Mouse (Mus musculus) ES-E14 (cell line): ENCODE measurements around the gene Idi2. TPM values are rescaled to one million over a fixed set of nuclear protein-coding genes. Genes with fewer than 3 reads are reported as not detected.
"Not testable (repeated sequence)": the region's sequence is repeated elsewhere in the genome, so short reads cannot be mapped to it uniquely, and the experiment has no call there.

Experiments
- DNase-seq: peaks from one replicate; pipeline ENCODE4 v3.0.0-alpha.2; 2013; ENCODE audit warnings: low read depth, low spot score
- H3K27ac ChIP-seq: 2 replicates; pipeline ENCODE4 v1.5.1; 2012; ENCODE audit warnings: low read depth, mild to moderate bottlenecking, low read length, moderate library complexity, mixed read lengths; ENCODE audit not compliant: poor library complexity, insufficient read depth, severe bottlenecking
- H3K36me3 ChIP-seq: 2 replicates; pipeline ENCODE4 v1.6.1; 2012; ENCODE audit warnings: mild to moderate bottlenecking, low read length, moderate library complexity, mixed read lengths; ENCODE audit not compliant: control insufficient read depth, poor library complexity, insufficient read depth, severe bottlenecking
- H3K4me1 ChIP-seq, 2 experiments: fragments of 150-350 bp in 1 of 2; sonication (generic) in 1 of 2; 2 replicates each; pipeline ENCODE4 v1.6.1; 2012; ENCODE audit warnings: low read length in 2 of 2, mild to moderate bottlenecking in 1 of 2, mixed read lengths in 1 of 2; ENCODE audit not compliant: control insufficient read depth in 2 of 2, insufficient read depth in 2 of 2, poor library complexity in 1 of 2
- H3K4me3 ChIP-seq, 2 experiments: fragments of 150-350 bp in 1 of 2; sonication (generic) in 1 of 2; 2 replicates each; pipeline ENCODE4 v1.5.1; 2012; ENCODE audit warnings: low read length in 2 of 2, low read depth in 1 of 2, mild to moderate bottlenecking in 1 of 2, mixed read lengths in 1 of 2; ENCODE audit not compliant: insufficient read depth in 1 of 2, poor library complexity in 1 of 2, severe bottlenecking in 1 of 2
- H3K9ac ChIP-seq: 2 replicates; pipeline ENCODE4 v1.6.1; 2012; ENCODE audit warnings: low read depth, mild to moderate bottlenecking, low read length, mixed read lengths; ENCODE audit not compliant: poor library complexity, insufficient read depth, severe bottlenecking
- H3K9me3 ChIP-seq: fragments of 150-350 bp; sonication (generic); 2 replicates; pipeline ENCODE4 v1.6.1; 2012; ENCODE audit warnings: low read depth, mild to moderate bottlenecking, low read length; ENCODE audit not compliant: control insufficient read depth, insufficient read depth
- in situ Hi-C, 2 experiments: fragments of 600-800 bp; cut with MboI; formaldehyde crosslinking; loops; one replicate each; pipeline ENCODE4 v1.15.1; 2025; ENCODE audit warnings: low sequenced_read_pairs in 2 of 2, inconsistent platforms in 1 of 2; ENCODE audit not compliant: unreplicated experiment in 2 of 2
- total RNA-seq: library from RNA; depleted of rRNA; stranded (reverse); fragments of 300-350 nt; gene quantifications from 2 replicates; pipeline ENCODE4 v1.2.3, GENCODE M21; 2012

Gene Idi2
- total RNA-seq, 1 experiment, result not detected

- in situ Hi-C loops, H3K27ac ChIP-seq, H3K36me3 ChIP-seq, DNase-seq, H3K9ac ChIP-seq, H3K4me1 ChIP-seq, H3K4me3 ChIP-seq, H3K9me3 ChIP-seq: not testable (repeated sequence)
These were observed 4.5 kb upstream of the Idi2 start, which contains the start of gene Gm9745 for GRCm38 (mm10) chr13:8948131-8948530. Gene Gm9745 (minus strand): TSS chr13:8948231.

DNA sequence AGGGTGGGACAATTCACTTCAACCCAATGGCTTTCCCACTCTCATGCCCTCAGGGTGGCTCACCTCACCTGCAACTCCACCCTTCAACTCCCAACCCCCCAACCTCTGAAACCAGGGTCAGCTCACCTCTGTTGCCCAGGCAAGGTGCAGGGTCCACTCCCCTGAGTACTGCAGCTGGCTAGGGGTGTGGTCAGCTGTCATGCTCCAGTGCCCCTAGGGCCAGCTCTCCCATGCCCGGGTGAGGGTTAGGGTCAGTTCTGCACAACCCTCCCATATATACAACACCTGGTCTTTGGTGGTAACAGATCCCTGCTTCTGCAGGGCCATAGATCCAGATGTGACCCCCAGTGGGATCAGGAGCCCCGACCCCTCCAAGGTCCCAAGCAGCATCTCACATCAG is 2.5 kb downstream of the Idi2 start:
- H3K4me1 ChIP-seq, H3K9me3 ChIP-seq, H3K36me3 ChIP-seq, H3K9ac ChIP-seq, in situ Hi-C loops, DNase-seq, H3K4me3 ChIP-seq, H3K27ac ChIP-seq: not testable (repeated sequence)

- H3K27ac ChIP-seq, H3K4me1 ChIP-seq, H3K36me3 ChIP-seq, in situ Hi-C loops, H3K4me3 ChIP-seq, DNase-seq, H3K9me3 ChIP-seq, H3K9ac ChIP-seq: not testable (repeated sequence)
These were observed 4.2 kb downstream of the Idi2 start for GRCm38 (mm10) chr13:8956873-8957272.

- DNase-seq, H3K27ac ChIP-seq, H3K4me1 ChIP-seq, H3K4me3 ChIP-seq, H3K36me3 ChIP-seq, H3K9me3 ChIP-seq, in situ Hi-C loops, H3K9ac ChIP-seq: not testable (repeated sequence)
These were observed 6.4 kb downstream of the Idi2 start for GRCm38 (mm10) chr13:8959058-8959457.

- H3K27ac ChIP-seq, H3K4me3 ChIP-seq, H3K36me3 ChIP-seq, H3K9ac ChIP-seq, H3K9me3 ChIP-seq, H3K4me1 ChIP-seq, in situ Hi-C loops, DNase-seq: not testable (repeated sequence)
These were observed 6.9 kb downstream of the Idi2 start for GRCm38 (mm10) chr13:8959554-8959953.

DNA sequence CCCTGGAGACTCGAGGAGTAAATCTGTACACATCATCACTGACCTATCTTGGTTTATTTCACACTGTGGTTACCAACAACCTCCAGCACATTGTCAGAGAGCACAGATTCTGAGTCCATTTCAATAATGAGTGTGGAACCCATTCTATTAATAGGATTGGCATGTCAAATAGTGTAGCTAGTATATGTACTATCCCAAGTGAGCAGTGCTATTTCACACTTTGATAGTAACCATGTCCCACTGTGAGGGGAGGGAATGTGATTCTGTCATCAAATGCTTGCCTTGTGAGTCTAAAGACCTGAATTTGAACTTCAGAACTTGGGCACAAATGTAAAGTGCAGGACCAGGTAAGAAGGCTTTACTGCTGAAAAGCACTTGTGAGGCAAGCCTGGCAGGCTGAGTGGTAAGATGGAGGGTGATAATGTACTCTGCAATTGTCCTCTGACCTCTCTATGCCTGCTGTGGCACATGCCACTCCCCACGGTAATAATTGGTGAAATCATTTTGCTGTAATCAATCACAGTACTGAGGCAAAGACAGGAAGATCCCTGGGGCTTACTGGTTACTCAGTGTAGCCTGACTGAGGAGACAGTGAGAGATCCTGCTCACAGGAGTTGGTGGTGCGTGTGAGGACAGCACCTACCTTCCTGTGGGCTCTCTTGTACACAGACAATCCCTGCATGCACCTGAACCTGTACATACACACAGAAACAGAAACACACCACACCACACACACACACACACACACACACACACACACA is 8.6 kb downstream of the Idi2 start:
- H3K9me3 ChIP-seq, H3K4me1 ChIP-seq, H3K36me3 ChIP-seq, H3K4me3 ChIP-seq, H3K27ac ChIP-seq, H3K9ac ChIP-seq, DNase-seq, in situ Hi-C loops: not testable (repeated sequence)

DNA sequence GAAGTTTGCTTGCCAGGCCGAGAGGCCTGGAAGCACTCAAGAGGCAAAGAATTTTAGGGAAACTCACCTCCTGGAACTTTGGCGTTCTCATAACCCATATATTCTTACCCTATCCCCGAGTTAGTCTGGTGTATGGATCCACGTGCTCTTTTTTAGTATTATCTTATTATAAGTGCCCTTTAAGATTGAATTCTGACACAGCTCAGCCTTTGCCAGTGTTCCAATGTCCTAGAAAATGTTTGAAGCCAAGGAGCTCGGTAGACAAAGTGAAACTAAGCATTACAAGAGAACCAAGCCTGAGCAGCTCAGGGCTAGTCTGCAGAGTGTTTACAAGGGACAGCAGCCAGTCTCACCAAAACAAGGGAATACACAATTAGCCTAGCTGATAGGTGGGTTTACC is 9.6 kb downstream of the Idi2 start:
- DNase-seq, in situ Hi-C loops: not testable (repeated sequence)

More for the DNA sequence above, 9.6 kb downstream of the Idi2 start:
- not testable (repeated sequence) for H3K4me1 ChIP-seq, H3K4me3 ChIP-seq, H3K9me3 ChIP-seq, H3K36me3 ChIP-seq, H3K27ac ChIP-seq, H3K9ac ChIP-seq
